Mouse (Mus musculus) CH12.LX (cell line): ENCODE data around the gene Anapc15-ps. TPM values are rescaled to one million over a fixed set of nuclear protein-coding genes. Genes with fewer than 3 reads are reported as not detected.

ENCODE experiments used
- DNase-seq: peaks from one replicate; pipeline ENCODE4 v3.0.0-alpha.2; 2013; ENCODE audit errors: extremely low read depth
- H3K27ac ChIP-seq: 2 replicates; pipeline ENCODE4 v1.5.1; 2012; ENCODE audit warnings: low read depth, mild to moderate bottlenecking, control low read depth, moderate library complexity; ENCODE audit not compliant: insufficient read depth
- H3K27me3 ChIP-seq: replicated peaks from 2 replicates; pipeline ENCODE3; 2012; ENCODE audit warnings: inconsistent platforms
- H3K36me3 ChIP-seq, 2 experiments: replicated peaks in 1 of 2; 2 replicates each; pipeline versions ENCODE3 to v1.6.1; 2012; ENCODE audit warnings: inconsistent platforms in 1 of 2, low read length in 1 of 2, mild to moderate bottlenecking in 1 of 2, mixed read lengths in 1 of 2, moderate library complexity in 1 of 2; ENCODE audit not compliant: control insufficient read depth in 1 of 2, insufficient read depth in 1 of 2
- H3K4me1 ChIP-seq, 2 experiments: 2 replicates each; pipeline ENCODE4 v1.6.1; 2012; ENCODE audit warnings: inconsistent platforms in 1 of 2, moderate library complexity in 1 of 2; ENCODE audit not compliant: insufficient read depth in 2 of 2, control insufficient read depth in 1 of 2
- H3K4me2 ChIP-seq: 2 replicates; pipeline ENCODE4 v1.6.1; 2012; ENCODE audit warnings: low read depth, mild to moderate bottlenecking, control low read depth; ENCODE audit not compliant: poor library complexity, insufficient read depth, severe bottlenecking
- H3K4me3 ChIP-seq, 3 experiments: fragments of 150-350 bp in 1 of 3; sonication (generic) in 1 of 3; replicated peaks in 1 of 3; 2 replicates each; pipeline versions ENCODE3 to v1.5.1; 2011 to 2012; ENCODE audit warnings: low read depth in 2 of 3, low read length in 2 of 3, mild to moderate bottlenecking in 2 of 3, moderate library complexity in 2 of 3, control low read depth in 1 of 3, improper control_type of control experiment in 1 of 3, inconsistent platforms in 1 of 3, mixed read lengths in 1 of 3; ENCODE audit not compliant: poor library complexity in 1 of 3
- H3K79me2 ChIP-seq: replicated peaks from 2 replicates; pipeline ENCODE4 v1.6.1; 2012; ENCODE audit warnings: mild to moderate bottlenecking, moderate library complexity; ENCODE audit not compliant: control insufficient read depth, poor library complexity, insufficient read depth, severe bottlenecking; ENCODE audit errors: extremely low read depth
- H3K9ac ChIP-seq: 2 replicates; pipeline ENCODE4 v1.6.1; 2012; ENCODE audit warnings: low read depth, mild to moderate bottlenecking, control low read depth, moderate library complexity; ENCODE audit not compliant: insufficient read depth
- H3K9me3 ChIP-seq: replicated peaks from 2 replicates; pipeline ENCODE3; 2012; ENCODE audit warnings: low read length, inconsistent platforms, mixed read lengths
- BHLHE40 ChIP-seq: IDR thresholded peaks from 2 replicates; pipeline ENCODE4 v1.6.1; 2011; ENCODE audit warnings: mild to moderate bottlenecking, low read depth, low read length, improper control_type of control experiment
- CHD1 ChIP-seq: IDR thresholded peaks from 2 replicates; pipeline ENCODE4 v1.6.1; 2012; ENCODE audit warnings: low read depth, low read length, improper control_type of control experiment, inconsistent platforms
- CHD2 ChIP-seq: IDR thresholded peaks from 2 replicates; pipeline ENCODE4 v1.6.1; 2011; ENCODE audit warnings: low read length, improper control_type of control experiment
- E2F4 ChIP-seq: IDR thresholded peaks from 2 replicates; pipeline ENCODE4 v1.6.1; 2011; ENCODE audit warnings: low read depth, low read length, improper control_type of control experiment; ENCODE audit not compliant: insufficient replicate concordance
- EP300 ChIP-seq: IDR thresholded peaks from 2 replicates; pipeline ENCODE4 v1.6.1; 2011; ENCODE audit warnings: low read length, improper control_type of control experiment
- HCFC1 ChIP-seq: IDR thresholded peaks from 2 replicates; pipeline ENCODE4 v1.6.1; 2012; ENCODE audit warnings: low read depth, mild to moderate bottlenecking, inconsistent platforms, low read length, improper control_type of control experiment
- JUND ChIP-seq: conservative IDR thresholded peaks from 2 replicates; pipeline ENCODE4 v1.6.1; 2011; ENCODE audit warnings: low read depth, low read length, improper control_type of control experiment
- KAT2A ChIP-seq: IDR thresholded peaks from 2 replicates; pipeline ENCODE4 v1.6.1; 2012; ENCODE audit warnings: low read length, improper control_type of control experiment, inconsistent platforms; ENCODE audit not compliant: insufficient replicate concordance
- MAX ChIP-seq: IDR thresholded peaks from 2 replicates; pipeline ENCODE4 v1.6.1; 2011; ENCODE audit warnings: low read length, improper control_type of control experiment
- MAZ ChIP-seq: IDR thresholded peaks from 2 replicates; pipeline ENCODE4 v1.6.1; 2012; ENCODE audit warnings: low read depth, mild to moderate bottlenecking, inconsistent platforms, low read length, improper control_type of control experiment, moderate library complexity
- MEF2A ChIP-seq: IDR thresholded peaks from 2 replicates; pipeline ENCODE4 v1.6.1; 2014; ENCODE audit warnings: low read depth, mild to moderate bottlenecking, inconsistent platforms, low read length, improper control_type of control experiment, borderline replicate concordance
- MYC ChIP-seq: IDR thresholded peaks from 2 replicates; pipeline ENCODE4 v1.6.1; 2011; ENCODE audit warnings: low read depth, mild to moderate bottlenecking, improper control_type of control experiment, low read length
- NELFE ChIP-seq: IDR thresholded peaks from 2 replicates; pipeline ENCODE4 v1.6.1; 2011; ENCODE audit warnings: low read depth, low read length, improper control_type of control experiment
- NRF1 ChIP-seq: IDR thresholded peaks from 2 replicates; pipeline ENCODE4 v1.6.1; 2014; ENCODE audit warnings: low read depth, mild to moderate bottlenecking, inconsistent platforms, low read length, improper control_type of control experiment, moderate library complexity
- PAX5 ChIP-seq: IDR thresholded peaks from 2 replicates; pipeline ENCODE4 v1.6.1; 2012; ENCODE audit warnings: low read length, inconsistent platforms, mixed read lengths
- POLR2A ChIP-seq: IDR thresholded peaks from 2 replicates; pipeline ENCODE4 v1.6.1; 2011; ENCODE audit warnings: low read depth, mild to moderate bottlenecking, improper control_type of control experiment, low read length
- POLR2AphosphoS2 ChIP-seq: IDR thresholded peaks from 2 replicates; pipeline ENCODE4 v1.6.1; 2011; ENCODE audit warnings: low read depth, low read length, improper control_type of control experiment
- RAD21 ChIP-seq: IDR thresholded peaks from 2 replicates; pipeline ENCODE4 v1.6.1; 2011; ENCODE audit warnings: low read depth, mild to moderate bottlenecking, low read length, improper control_type of control experiment, moderate library complexity
- SIN3A ChIP-seq: IDR thresholded peaks from 2 replicates; pipeline ENCODE4 v1.6.1; 2012; ENCODE audit warnings: low read length, improper control_type of control experiment, inconsistent platforms
- ZC3H11A ChIP-seq: IDR thresholded peaks from 2 replicates; pipeline ENCODE4 v1.6.1; 2012; ENCODE audit warnings: low read depth, mild to moderate bottlenecking, inconsistent platforms, low read length, improper control_type of control experiment
- ZKSCAN1 ChIP-seq: IDR thresholded peaks from 2 replicates; pipeline ENCODE4 v1.6.1; 2012; ENCODE audit warnings: low read depth, inconsistent platforms, low read length, improper control_type of control experiment, borderline replicate concordance
- ZNF384 ChIP-seq: IDR thresholded peaks from 2 replicates; pipeline ENCODE4 v1.6.1; 2012; ENCODE audit warnings: low read depth, low read length, improper control_type of control experiment, inconsistent platforms
- dilution Hi-C: fragments of 300-500 bp; cut with MboI; formaldehyde crosslinking; loops from 2 replicates; pipeline ENCODE4 v1.14.3; 2020; ENCODE audit warnings: low sequenced_read_pairs; ENCODE audit not compliant: extremely low pct_unique_long_range_greater_than_20kb, extremely low pct_ligation_motif_present
- in situ Hi-C: fragments of 300-500 bp; cut with MboI; formaldehyde crosslinking; loops from 3 replicates; pipeline ENCODE4 v1.14.3; 2019; ENCODE audit warnings: low sequenced_read_pairs, low pct_ligation_motif_present, low pct_unique_long_range_greater_than_20kb, mixed read lengths
- polyA plus RNA-seq: library from polyadenylated mRNA; unstranded; fragments of >175 nt; gene quantifications from 2 replicates; pipeline ENCODE4 v1.2.1, GENCODE M21; 2012; ENCODE audit warnings: low read depth; ENCODE audit not compliant: insufficient read length
- total RNA-seq, 2 experiments: library from RNA; depleted of rRNA; stranded (reverse); fragments of 300-350 nt in 1 of 2; fragments of >200 nt in 1 of 2; gene quantifications; 2 replicates each; pipeline ENCODE4 v1.2.3; 2012 to 2014

The Anapc15-ps gene
- total and polyA plus RNA-seq, 3 experiments = 2.8 TPM; not detected in 2

GRCm38 (mm10) chr10:95669034-95669433, 4.2 kb downstream of the Anapc15-ps start:
- no peaks in the 10 kb centered on the region for H3K27me3 ChIP-seq
- no peak overlapping the region for H3K27ac ChIP-seq
- in situ Hi-C loops (no loop called here), dilution Hi-C loops (no loop called here)
- no peaks in the 10 kb centered on the region for H3K79me2 ChIP-seq
- H3K9me3 ChIP-seq = peaks cover 2% of the 10 kb centered on the region
- DNase-seq = no peak
- H3K4me1 ChIP-seq = no peaks in the 10 kb centered on the region
- no peaks in the 10 kb centered on the region for H3K36me3 ChIP-seq
- no peak overlapping the region for H3K4me2 ChIP-seq
- TF ChIP-seq POLR2A = no peak
- TF ChIP-seq PAX5 = no peak
- no peak for TF ChIP-seq MEF2A
- no peak for TF ChIP-seq CHD2
- TF ChIP-seq MAX = no peak
- no peak for TF ChIP-seq E2F4
- no peak for TF ChIP-seq JUND
- no peak overlapping the region for H3K4me3 ChIP-seq
- H3K9ac ChIP-seq = no peak overlapping the region

GRCm38 (mm10) chr10:95667371-95668030, 5.8 kb downstream of the Anapc15-ps start:
- dilution Hi-C loops = no loop called here
- Histone ChIP-seq H3K27ac (no peak overlapping the region), H3K4me3 (no peak overlapping the region), H3K9ac (no peak overlapping the region), H3K4me1 (no peaks in the 10 kb centered on the region), H3K36me3 (no peaks in the 10 kb centered on the region), H3K4me2 (no peak overlapping the region), H3K9me3 (no peaks in the 10 kb centered on the region), H3K79me2 (no peaks in the 10 kb centered on the region), H3K27me3 (no peaks in the 10 kb centered on the region)
- in situ Hi-C loops = no loop called here
- no peak for DNase-seq
- TF ChIP-seq ZNF384 (no peak), SIN3A (no peak), PAX5 (no peak), ZC3H11A (no peak), MEF2A (no peak), KAT2A (no peak), MYC (no peak)

- no peak overlapping the region for H3K4me3 ChIP-seq
- dilution Hi-C loops (no loop called here), in situ Hi-C loops (no loop called here)
- H3K36me3 ChIP-seq = no peaks in the 10 kb centered on the region
- no peaks in the 10 kb centered on the region for H3K9me3 ChIP-seq
- no peaks in the 10 kb centered on the region for H3K79me2 ChIP-seq
- no peaks in the 10 kb centered on the region for H3K27me3 ChIP-seq
- H3K4me1 ChIP-seq = no peaks in the 10 kb centered on the region
- TF ChIP-seq MAX = no peak
- TF ChIP-seq EP300 = no peak
- TF ChIP-seq ZC3H11A = no peak
- no peak for TF ChIP-seq JUND
- no peak for TF ChIP-seq HCFC1
- no peak for TF ChIP-seq ZKSCAN1
- TF ChIP-seq MAZ = no peak
- TF ChIP-seq CHD1 = no peak
- TF ChIP-seq POLR2AphosphoS2 = no peak
- TF ChIP-seq RAD21 = no peak
- TF ChIP-seq NELFE = no peak
- no peak for TF ChIP-seq MYC
- TF ChIP-seq NRF1 = no peak
- no peak for TF ChIP-seq SIN3A
- no peak for TF ChIP-seq BHLHE40
- TF ChIP-seq ZNF384 = no peak
- H3K4me2 ChIP-seq = no peak overlapping the region
- H3K27ac ChIP-seq = no peak overlapping the region
- H3K9ac ChIP-seq = no peak overlapping the region
- no peak for DNase-seq
Observed at GRCm38 (mm10) chr10:95666791-95667190, 6.5 kb downstream of the Anapc15-ps start.
